Mouse (Mus musculus): ENCODE measurements around the gene Mettl15.

GRCm38 (mm10) chr2:109182993-109183392 lies 97.6 kb downstream of the Mettl15 start:
- no peak for TF ChIP-seq CTCF (IDR thresholded peaks at IDR 0.05; ENCODE audit: borderline replicate concordance, extremely low read depth, insufficient read depth, insufficient read length)
- no peak for TF ChIP-seq POLR2A (IDR thresholded peaks at IDR 0.05; ENCODE audit: borderline replicate concordance, extremely low read depth, insufficient read depth, insufficient read length, poor library complexity, severe bottlenecking)
